Mouse (Mus musculus) thymus, postnatal 25 days (tissue): ENCODE measurements around the gene Arl4c.

Experiments
- DNase-seq: peaks from one replicate; pipeline ENCODE4 v3.0.0; 2022

Gene Arl4c

DNA sequence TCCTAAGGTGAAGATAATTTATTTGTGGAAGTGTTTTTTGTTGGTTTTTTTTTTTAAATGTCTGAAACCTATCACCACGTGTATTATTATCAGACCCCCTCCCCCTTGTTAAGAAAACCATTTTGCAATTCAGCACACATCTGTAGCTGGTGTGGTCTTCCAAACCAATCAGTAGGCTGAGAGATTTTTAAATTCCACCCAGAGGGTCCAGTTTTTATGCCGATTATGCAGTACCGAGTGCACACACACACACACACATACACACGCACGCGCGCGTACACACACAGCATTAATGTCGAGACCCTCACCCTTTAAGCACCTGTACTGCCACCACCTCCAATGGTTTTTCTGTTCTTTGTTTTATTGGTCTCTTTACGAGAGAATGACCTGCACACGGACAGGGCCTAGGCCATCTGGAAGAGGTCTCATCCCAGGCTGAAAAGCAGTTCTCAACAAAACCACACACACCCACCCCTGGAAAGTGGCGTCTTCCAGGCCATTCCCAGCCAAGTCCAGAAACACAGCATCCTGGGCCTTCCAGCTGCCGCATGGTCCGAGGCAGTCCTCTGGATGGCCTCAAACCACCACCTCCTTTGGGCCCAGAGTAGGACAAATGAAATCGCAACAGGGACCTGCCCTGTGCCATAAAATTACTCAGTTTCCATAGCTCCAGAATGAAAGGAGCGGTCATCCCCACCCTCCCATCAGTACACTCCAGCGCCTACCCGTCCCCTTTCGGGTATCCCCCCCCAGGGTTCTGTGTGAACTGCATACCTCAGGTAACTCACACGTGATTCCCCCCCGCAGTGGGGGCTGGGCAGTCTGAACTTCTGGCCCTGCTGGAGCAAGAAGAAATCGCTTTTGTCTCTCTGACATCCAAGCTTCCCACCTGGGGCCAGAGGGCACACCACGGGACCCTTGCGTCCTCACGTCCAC is 1.9 kb downstream of the Arl4c start:
- DNase-seq, result peak; percentile 75

DNA sequence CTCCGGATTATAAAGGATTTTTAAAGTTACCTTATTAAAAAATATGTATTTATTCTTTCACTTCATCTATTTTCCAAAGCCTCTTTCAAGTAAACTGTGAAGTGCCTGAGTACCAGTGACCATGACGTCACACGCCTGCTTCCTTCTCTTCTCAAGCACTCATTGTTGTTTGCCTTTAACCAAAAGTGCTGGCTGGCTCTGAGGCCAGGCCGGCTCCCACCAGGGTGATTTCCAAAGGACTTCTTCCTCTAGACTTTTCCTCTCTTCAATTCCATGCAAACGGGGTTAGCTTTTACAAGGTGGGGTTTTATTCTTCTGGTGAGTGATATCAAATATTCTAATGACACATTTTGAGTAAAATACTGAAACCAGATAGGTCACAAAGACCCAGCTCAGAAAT is 2.6 kb downstream of the Arl4c start:
- peak; percentile 67 for DNase-seq

DNA sequence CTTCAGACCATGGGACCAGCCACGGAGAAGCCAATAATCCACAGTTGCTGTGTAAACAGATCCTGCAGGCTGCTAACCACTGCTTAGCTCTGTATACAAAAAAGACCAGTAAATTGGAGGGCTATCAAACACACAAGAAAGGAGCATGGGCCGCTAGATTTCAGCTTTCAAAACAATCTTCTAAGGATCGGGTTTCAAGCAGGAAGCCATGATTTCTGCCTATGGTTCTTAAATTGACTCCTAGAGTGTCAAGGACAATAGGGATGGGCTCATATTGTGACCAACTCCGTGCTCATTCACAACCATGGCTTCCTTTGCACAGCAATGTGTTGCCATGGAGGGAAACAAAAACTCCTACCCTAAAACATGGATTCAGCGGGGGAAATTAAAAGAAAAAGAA is 3.1 kb downstream of the Arl4c start:
- DNase-seq, result no peak

DNA sequence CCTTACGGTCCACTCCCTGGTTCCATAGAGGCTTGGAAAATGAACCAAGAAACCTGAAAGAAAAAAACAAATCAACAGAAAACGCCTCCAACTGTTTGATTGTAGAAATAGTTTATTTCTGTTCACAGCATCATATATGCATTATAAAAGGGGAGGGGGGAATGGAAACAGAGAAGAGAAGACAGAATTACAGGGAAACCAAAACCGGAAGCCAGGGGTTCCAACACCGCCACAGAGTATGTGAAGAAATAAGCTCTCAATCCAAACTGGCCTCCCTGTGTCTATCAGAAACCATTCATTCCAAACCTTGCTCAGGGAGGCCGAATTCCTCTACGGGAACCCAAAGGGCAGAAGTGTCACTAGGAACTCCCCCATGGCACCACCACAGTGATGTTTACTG is 3.9 kb downstream of the Arl4c start:
- DNase-seq, result no peak

DNA sequence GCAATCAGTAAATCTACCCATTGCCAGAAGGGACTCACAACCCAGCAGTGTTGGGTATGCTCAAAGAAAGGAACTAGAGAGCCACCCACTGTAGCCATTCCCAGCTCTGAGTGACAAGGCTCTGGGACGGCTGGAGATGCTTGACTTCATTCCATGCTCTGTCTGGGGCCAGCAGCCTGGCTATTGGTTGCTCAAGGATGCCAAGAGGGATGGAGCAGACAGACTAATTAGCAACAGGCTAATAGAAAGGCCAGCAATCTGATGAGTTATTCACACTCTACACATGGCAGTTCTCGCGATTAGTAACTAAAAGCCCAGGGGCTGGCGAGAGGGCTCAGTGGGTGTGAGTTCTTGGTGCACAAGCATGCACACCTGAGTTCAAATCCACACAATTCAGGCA is 5.6 kb downstream of the Arl4c start:
- no peak for DNase-seq

DNA sequence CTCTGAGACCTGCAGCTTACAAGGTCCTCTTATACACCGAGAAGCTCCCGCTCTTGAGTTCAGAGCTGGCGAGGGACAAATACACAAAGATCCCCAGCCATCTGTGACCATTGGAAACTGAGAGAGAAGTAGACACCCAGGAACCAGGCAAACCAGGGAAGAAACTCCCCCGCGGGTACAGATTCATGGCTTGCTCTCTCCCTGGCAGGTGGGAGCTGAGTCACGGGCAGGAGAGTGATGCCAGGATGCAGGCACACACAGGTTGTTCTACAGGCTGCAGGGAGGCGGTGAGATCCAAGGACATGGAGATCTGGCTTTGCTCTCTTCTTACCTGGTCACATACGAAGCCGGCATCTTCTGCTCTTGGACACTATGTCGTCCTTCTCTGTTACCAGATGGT is 7.7 kb downstream of the Arl4c start:
- no peak for DNase-seq

DNA sequence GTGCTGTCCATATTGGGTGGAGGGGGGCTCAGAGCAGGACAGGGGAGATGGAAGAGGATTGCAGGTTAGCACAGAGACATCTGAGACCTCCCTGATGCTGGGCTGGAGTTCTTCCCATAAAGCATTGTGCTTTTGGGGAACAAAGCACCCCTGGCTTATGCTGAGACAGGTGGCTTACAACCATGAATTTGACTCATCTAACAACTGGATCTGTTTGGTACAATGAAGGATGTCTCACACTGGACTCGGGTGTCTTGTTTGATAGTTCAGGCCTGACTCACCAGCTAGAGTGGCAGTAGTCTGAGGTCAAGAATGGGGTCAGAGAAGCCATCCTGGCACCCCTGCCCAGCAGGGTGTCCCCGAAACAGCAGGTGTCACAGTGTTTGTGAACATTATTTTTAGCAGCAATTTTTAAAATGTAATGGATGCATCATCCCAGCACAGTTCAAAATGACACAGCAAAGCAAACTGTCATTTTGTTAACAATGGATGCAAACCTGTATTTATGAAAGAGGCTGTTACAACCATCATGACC is 9.7 kb downstream of the Arl4c start:
- DNase-seq, result no peak

DNA sequence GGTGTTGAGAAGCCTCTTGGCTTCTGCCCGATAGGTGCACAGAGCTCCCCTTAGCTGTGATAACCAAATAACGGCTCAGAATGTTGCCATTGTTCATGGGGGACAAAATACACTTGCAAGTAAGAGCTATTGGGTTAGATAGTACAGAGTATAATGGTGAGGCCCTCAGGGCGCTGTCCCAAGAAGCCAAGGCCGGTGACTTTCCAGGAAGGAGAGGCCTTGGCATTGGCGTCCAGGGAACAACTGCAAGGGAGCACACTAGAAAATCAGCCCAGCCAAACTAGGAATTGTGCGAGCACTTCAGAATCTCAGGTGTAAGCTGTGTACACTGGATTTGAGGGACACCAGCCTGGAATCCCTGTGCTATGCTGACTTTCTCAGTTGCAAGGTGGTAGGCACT is 11.4 kb downstream of the Arl4c start:
- no peak for DNase-seq

DNA sequence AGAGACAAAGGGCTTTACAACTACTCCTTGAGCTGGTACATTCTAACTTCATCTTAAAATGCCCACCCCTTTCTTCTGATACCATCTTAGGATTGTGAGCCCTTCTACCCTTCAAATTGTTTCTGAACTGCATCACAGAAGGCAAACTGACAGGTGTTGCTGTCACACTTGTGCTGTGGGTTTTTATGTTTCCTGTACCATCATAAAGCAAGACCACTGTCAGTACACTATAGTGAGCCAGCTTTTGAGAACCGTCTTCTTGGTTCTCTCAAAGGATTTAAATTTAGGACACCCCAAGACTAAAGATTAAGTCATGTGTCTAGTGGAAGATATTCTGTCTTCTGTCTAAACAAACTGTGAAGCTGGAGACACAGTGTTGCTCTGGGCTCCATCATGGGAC is 17.3 kb downstream of the Arl4c start:
- no peak for DNase-seq

DNA sequence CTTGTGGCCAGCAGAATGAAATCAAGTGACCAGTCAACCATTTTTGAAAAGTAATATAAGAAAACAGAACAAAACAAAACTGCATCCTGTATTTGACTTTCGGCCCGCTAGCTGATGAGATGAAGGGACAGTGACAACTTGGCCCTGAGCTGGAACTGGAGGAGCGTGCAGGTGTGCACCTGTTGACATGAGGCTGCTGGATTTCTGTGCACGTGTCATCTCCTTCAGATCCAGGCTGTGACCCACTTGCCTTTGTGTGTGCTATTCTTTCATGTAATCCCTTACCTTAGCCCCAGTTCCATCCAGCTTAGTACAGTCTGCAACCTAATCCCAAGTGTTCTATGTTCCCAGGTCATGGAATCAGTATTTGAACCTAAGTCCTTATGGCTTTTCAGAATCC is 20.4 kb downstream of the Arl4c start:
- peak; percentile 63 for DNase-seq

DNA sequence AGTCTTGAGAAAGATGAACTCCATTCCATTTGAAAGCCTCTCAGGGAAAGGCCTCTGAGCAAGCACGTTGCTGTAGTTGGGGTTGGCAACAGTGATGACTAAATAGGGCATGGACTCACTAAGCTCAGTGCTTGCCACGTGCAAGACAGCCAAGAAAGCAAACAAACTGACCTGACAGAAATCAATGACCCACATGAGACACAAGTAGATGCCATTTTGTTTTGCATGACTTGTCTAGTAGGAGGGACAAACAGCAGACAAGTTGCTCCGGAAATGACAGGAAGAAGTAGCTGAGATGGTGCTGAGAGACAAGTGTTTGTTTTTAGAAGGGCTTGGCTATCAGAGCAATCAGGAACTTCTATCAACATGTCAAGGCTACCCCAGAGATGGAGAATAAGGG is 21.2 kb downstream of the Arl4c start:
- DNase-seq, result peak; percentile 34

DNA sequence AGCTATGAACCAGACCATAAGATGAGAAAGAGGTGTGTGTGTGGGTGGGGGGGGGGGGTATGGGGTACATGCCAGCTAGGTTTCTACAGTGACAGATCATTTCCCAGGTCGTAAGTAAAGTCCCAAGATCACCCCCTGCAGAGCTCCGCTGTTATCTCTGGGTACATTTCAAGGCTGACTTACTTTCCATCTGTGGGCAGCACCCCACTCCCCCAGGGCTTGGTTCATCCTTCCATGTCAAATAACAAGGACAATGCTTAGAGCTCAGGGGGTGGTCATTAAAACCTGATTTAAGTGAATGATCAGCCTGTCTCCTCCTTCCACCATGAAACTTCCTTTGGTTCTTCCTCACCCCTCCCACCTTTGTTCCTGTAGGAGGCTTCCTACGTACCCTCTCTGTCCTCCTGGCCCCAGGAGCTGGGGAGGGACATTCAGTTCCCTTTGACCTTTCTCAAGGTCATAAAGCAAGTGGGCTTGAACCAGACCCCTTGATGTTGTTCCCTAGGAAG is 23.7 kb downstream of the Arl4c start:
- no peak for DNase-seq

DNA sequence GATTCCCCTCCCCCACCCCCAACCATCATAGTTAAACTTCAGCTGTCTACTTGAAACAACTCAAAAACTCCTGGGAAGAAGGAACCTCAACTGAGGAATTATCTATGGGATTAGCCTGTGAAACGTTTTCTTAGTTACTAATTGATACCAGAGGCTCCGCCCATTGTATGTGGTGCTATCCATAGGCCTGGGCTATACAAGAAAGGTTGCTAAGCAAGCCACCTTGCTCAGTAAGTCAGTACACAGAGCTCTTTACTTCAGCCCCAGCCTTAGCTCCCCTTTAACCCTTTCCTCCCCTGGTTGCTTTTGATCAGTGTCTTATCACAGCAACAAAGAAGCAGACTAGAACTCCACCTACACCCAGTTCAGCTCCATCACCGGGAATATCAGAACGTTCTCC is 31.2 kb downstream of the Arl4c start:
- DNase-seq, result no peak

DNA sequence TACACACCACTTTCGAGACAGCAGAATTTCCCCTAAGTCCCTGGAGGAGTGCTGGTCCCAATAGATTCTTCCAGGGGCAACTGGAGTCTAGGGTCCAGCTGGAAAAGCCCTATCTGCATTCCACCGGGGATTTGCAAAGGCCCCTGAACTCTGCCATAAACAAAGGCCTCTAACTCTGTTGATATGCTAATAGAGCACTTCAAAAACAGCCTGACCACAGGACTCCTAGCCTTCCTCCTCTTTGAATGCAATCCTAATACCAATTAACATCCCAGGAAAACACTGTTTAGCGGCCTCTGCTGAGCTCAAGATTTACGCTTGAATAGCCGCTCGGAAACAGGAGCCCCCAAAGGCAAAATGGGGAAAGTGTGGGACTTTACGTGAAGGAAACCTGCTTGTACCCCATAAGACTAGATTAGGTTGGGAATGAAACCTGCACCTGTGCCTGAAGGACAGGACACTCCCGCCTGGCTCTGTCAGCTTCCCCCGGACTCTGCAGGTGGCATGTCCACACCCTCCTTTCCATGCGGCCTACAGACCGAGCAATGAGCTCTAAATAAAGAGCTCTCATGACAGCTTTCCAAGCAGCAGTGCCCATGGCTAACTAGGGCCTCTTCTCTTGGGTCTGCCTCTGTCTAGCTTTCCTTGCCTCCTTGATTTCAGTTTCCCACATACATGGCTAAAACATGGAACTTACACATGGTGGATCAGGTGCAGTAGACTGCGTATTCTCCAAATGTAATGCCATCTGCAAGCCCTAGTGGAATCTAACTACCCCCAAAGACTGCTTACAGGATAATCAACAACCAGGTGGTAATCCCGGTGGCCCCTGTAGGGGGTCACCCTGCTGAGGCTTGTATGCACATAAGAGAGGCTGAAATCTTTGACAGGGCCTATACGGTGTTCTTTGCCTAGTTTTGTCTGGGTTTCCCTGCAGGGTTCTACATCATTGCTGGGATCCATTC is 32.9 kb downstream of the Arl4c start:
- no peak for DNase-seq

DNA sequence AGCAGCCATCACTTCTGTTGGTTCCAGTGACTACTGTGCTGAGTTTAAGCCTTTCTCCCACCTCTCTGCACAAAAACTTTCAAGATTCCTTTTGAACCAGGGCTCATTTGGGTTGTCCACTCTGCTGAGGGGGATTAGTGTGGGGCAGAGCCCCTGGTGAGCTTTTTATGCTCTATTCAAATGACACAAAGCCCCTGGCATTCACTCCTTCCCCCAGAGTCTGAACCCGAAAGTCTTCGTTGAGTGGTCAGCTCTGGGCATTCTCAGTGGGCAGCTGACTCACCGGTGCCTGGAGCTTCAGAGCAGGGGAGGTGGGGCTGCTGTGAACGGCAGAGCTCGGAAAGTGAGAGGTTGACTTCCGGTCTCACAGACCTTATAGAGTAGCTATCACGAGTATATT is 33.7 kb downstream of the Arl4c start:
- no peak for DNase-seq

DNA sequence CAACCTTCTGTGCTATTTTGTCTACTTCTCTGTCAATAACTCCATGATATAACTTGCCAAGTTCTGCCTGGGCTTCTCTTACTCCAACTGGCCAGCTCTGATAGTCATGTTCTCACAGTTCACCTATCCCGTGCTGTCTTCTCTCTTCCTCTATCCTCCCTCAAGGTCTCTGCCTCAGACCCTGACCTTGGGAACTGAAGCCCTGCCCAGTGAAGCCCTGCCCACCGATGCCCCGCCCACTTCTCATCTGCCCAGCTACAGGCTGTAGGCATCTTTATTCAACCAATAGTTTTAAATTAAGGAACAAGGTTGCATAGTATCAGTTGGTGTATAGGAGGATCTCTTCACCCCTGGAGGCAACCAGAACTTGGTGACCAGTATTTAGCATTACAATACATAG is 37.4 kb downstream of the Arl4c start:
- no peak for DNase-seq

DNA sequence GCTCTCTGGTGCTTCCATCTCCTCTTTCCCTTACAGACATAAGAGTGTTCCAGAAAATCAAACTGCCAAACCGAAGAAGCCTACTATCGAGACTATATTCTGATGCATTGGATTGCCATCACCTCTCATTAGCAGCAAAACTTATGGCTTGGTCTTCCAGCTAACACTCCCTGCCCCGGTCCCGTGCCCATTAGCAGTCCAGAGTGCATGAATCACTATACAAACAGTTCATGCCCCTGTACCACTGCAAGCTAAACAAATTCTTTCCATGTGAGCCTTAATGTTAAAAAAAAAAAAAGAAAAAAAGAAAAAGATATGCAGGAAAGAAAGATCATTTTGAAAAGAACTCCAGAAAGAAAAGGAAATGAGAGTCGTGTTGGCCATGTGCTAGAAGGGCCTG is 39.3 kb downstream of the Arl4c start:
- DNase-seq, result no peak

DNA sequence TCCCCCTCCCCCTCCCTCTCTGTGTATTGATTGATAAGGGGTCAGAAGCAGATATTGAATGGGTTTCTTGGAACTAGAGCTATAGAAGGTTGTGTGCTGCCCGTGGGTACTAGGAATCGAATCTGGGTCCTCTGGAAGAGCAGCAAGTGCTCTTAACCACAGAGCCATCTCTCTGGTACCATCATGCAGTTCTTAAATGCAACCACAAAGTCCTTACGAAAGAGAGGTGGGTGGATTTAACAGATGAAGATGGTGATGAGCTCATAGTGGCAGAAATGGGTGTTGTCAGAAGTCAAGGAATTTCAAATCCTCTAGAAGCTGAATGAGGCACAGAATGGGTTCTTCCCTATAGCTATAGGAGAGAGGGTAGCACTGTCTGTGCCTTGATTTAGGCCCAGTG is 40.8 kb downstream of the Arl4c start:
- no peak for DNase-seq

DNA sequence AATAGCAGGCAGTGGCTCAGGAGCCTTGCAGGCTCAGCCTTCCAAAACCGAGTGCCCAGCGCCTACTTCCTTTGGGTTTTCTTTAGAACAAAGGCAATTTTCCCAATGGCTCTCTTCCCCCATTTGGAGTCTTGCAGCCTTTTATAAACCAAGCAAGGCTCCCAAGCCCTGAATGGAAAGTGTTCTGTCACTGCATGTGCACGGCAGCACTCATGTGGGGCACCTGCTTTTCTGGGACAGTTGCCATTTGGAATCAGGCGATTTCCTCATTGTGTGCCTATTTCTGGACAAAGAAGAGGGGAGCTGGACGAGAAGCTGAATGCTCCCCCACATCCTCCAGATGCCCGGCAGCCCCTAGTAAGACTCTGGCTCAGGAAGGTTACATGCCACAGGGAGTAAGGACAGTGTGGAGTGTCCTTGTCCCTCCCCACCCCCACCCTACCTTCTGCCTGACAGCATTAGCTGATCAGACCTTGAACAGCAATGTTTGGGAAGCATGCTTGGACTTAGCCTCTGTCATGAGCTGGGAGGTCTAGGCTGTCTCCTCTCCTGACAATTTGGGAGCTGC is 43.6 kb downstream of the Arl4c start:
- no peak for DNase-seq

DNA sequence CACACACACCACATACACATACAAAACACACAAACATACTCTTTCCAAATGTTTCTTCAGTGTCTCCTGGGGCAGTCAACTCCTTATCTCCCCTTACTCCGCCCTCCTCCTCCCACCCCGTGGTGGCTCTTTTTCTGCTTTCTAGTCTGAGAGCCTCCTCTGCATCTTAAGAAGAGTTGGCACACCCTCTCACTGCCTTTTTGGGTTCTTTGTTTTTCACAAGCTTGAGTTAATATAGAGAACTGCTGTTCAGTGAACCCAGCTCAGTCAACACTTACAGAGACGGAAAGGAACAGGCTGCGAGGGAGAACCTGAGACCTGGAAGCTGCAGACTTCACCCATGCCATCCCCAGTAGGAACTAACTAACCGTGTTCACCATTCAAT is 45.9 kb downstream of the Arl4c start:
- peak; percentile 48 for DNase-seq

DNA sequence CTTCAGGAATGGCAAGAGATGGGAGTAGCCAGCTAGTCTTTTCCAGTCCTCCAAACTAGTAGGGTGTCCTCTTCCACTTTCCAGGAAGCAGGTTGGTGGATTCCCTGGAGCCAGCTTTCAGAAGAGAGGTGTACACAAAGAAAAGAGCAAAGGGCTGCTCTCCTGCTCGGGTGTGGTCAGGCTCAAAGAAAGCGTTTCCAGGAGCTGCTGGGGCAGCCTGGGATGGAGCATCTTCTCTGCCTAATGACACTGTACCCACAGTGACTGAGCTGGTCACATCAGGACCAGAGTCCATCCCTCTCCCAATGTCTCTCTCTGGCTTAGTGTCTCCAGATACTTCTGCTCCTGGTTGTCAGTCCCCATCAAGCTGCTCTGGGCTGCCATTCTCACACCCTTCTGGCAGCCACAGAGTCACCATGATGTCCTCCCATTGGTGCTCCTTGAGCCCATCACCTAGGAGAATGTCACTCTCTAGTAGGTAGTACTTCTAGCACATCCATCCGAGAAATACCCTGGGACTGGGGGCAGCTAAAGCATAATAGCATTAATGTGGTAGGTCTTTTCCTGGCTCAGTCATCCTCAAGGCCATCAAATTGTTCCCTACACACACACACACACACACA is 46.4 kb downstream of the Arl4c start:
- DNase-seq, result peak; percentile 49
